Mouse (Mus musculus) testis, adult 2 months (tissue): Measurements from ENCODE around the gene Ubr7.

Experiments used
- CTCF ChIP-seq: fragments of 200-500 bp; IDR thresholded peaks from 2 replicates; pipeline ENCODE4 v1.5.1; 2012; ENCODE audit warnings: low read depth, mild to moderate bottlenecking, inconsistent platforms, low read length, moderate library complexity; ENCODE audit not compliant: control insufficient read depth, insufficient read depth, insufficient replicate concordance
- POLR2A ChIP-seq: fragments of 200-500 bp; IDR thresholded peaks from 2 replicates; pipeline ENCODE4 v1.6.1; 2012; ENCODE audit warnings: low read depth, mild to moderate bottlenecking, inconsistent platforms, low read length, moderate library complexity; ENCODE audit not compliant: control insufficient read depth

- TF ChIP-seq POLR2A (no peak), CTCF (no peak)
These were observed 14.7 kb upstream of the Ubr7 start for GRCm38 (mm10) chr12:102743036-102743588.
